Mouse (Mus musculus) intestine, embryonic 14.5 days (tissue): Measurements from ENCODE around the gene Rragd. TPM values are rescaled to one million over a fixed set of nuclear protein-coding genes. Genes with fewer than 3 reads are reported as not detected.

Source experiments
- polyA plus RNA-seq: library from polyadenylated mRNA; unstranded; fragments of >200 nt; fragmentation: Nextera tagmentation; extraction: Ambion mirVana; gene quantifications from 2 replicates; pipeline ENCODE4 v1.2.1, GENCODE M21; 2014

The Rragd gene
- polyA plus RNA-seq, 1 experiment from 2014 or later: 14.5 TPM

Other genes starting within 250 kb of the Rragd start
- gene Lyrm2, start 182.8 kb upstream of the Rragd start, polyA plus RNA-seq: 101 and 104 TPM in 2 replicates
- 5.0 and 6.1 TPM in 2 replicates for gene Ankrd6, start 32.2 kb upstream of the Rragd start, polyA plus RNA-seq
- gene Ube2j1, start 48.4 kb downstream of the Rragd start, polyA plus RNA-seq: 39.7 and 45.2 TPM in 2 replicates
- gene Gabrr2, start 80.0 kb downstream of the Rragd start, polyA plus RNA-seq: 0.09 and 0.17 TPM in 2 replicates
- gene Gabrr1, start 149.5 kb downstream of the Rragd start, polyA plus RNA-seq: not detected in 2 replicates
- gene Pm20d2, start 206.7 kb downstream of the Rragd start, polyA plus RNA-seq: 1.2 TPM in 2 replicates
- gene Srsf12, start 226.0 kb downstream of the Rragd start, polyA plus RNA-seq: 9.5 and 9.8 TPM in 2 replicates